Mouse (Mus musculus) ovary, postnatal 14 days (tissue): ENCODE results near the gene Coro2a.
A peak's percentile ranks its signal among the peaks of the same experiment; 100 is the strongest.
"Not testable (repeated sequence)": the region's sequence is repeated elsewhere in the genome, so short reads cannot be mapped to it uniquely, and the experiment has no call there.

ENCODE experiments used
- DNase-seq: peaks from one replicate; pipeline ENCODE4 v3.0.0; 2022; ENCODE audit warnings: low spot score

Gene Coro2a

GRCm38 (mm10) chr4:46613618-46614017 lies 11.6 kb upstream of the Coro2a start:
- no peak for DNase-seq

- DNase-seq, result peak; percentile 90
Measured at GRCm38 (mm10) chr4:46611181-46611580, 9.2 kb upstream of the Coro2a start.

GRCm38 (mm10) chr4:46607601-46608000 lies 5.6 kb upstream of the Coro2a start:
- DNase-seq, result no peak

GRCm38 (mm10) chr4:46605451-46605850 lies 3.4 kb upstream of the Coro2a start:
- no peak for DNase-seq

GRCm38 (mm10) chr4:46602704-46603103 lies 702 bp upstream of the Coro2a start:
- no peak for DNase-seq

GRCm38 (mm10) chr4:46601258-46601843 lies 651 bp downstream of the Coro2a start:
- peak; percentile 24 for DNase-seq

GRCm38 (mm10) chr4:46600473-46601257 lies 1.3 kb downstream of the Coro2a start:
- DNase-seq, result no peak

GRCm38 (mm10) chr4:46599609-46600008 lies 2.4 kb downstream of the Coro2a start:
- DNase-seq, result not testable (repeated sequence)

- DNase-seq, result no peak
Measured at GRCm38 (mm10) chr4:46598981-46599380, 3.0 kb downstream of the Coro2a start.

GRCm38 (mm10) chr4:46598111-46598510 lies 3.9 kb downstream of the Coro2a start:
- no peak for DNase-seq

GRCm38 (mm10) chr4:46597286-46597961 lies 4.6 kb downstream of the Coro2a start:
- no peak for DNase-seq

GRCm38 (mm10) chr4:46596398-46596797 lies 5.6 kb downstream of the Coro2a start:
- no peak for DNase-seq

GRCm38 (mm10) chr4:46594131-46594530 lies 7.9 kb downstream of the Coro2a start:
- no peak for DNase-seq

- no peak for DNase-seq
Measured at GRCm38 (mm10) chr4:46593472-46593871, 8.5 kb downstream of the Coro2a start.

GRCm38 (mm10) chr4:46591833-46592520 lies 10.0 kb downstream of the Coro2a start:
- DNase-seq, result peak; percentile 37

GRCm38 (mm10) chr4:46590810-46591209 lies 11.2 kb downstream of the Coro2a start:
- no peak for DNase-seq

GRCm38 (mm10) chr4:46589946-46590684 lies 11.9 kb downstream of the Coro2a start:
- DNase-seq, result no peak

- DNase-seq, result no peak
Measured at GRCm38 (mm10) chr4:46589151-46589550, 12.9 kb downstream of the Coro2a start.

- no peak for DNase-seq
Measured at GRCm38 (mm10) chr4:46586473-46586872, 15.5 kb downstream of the Coro2a start.

- DNase-seq, result no peak
Measured at GRCm38 (mm10) chr4:46585811-46586190, 16.2 kb downstream of the Coro2a start.

GRCm38 (mm10) chr4:46585041-46585810 lies 16.8 kb downstream of the Coro2a start:
- DNase-seq, result no peak
